Mouse (Mus musculus) erythroid progenitor cell, adult 5-6 weeks (primary cell): ENCODE data around the gene Ksr1. TPM values are rescaled to one million over a fixed set of nuclear protein-coding genes. Genes with fewer than 3 reads are reported as not detected.

Experiments used
- ATAC-seq: replicated peaks from 2 replicates; pipeline ENCODE4 v1.8.0; 2016; ENCODE audit warnings: moderate number of reproducible peaks, mild to moderate bottlenecking, moderate TSS enrichment, inconsistent platforms; ENCODE audit not compliant: poor library complexity, low FRiP score, severe bottlenecking
- total RNA-seq, 2 experiments: library from RNA; stranded (forward) in 1 of 2; stranded (reverse) in 1 of 2; fragments of 150-400 nt in 1 of 2; fragments of 186-747, 209-891 nt in 1 of 2; gene quantifications; 2 replicates each; pipeline versions ENCODE4 v1.2.3 to v1.2.4; 2015 to 2017; ENCODE audit warnings: low replicate concordance in 2 of 2

Gene Ksr1
- total RNA-seq, 2 experiments from 2014 or later, result 1.5 to 4.2 TPM

DNA sequence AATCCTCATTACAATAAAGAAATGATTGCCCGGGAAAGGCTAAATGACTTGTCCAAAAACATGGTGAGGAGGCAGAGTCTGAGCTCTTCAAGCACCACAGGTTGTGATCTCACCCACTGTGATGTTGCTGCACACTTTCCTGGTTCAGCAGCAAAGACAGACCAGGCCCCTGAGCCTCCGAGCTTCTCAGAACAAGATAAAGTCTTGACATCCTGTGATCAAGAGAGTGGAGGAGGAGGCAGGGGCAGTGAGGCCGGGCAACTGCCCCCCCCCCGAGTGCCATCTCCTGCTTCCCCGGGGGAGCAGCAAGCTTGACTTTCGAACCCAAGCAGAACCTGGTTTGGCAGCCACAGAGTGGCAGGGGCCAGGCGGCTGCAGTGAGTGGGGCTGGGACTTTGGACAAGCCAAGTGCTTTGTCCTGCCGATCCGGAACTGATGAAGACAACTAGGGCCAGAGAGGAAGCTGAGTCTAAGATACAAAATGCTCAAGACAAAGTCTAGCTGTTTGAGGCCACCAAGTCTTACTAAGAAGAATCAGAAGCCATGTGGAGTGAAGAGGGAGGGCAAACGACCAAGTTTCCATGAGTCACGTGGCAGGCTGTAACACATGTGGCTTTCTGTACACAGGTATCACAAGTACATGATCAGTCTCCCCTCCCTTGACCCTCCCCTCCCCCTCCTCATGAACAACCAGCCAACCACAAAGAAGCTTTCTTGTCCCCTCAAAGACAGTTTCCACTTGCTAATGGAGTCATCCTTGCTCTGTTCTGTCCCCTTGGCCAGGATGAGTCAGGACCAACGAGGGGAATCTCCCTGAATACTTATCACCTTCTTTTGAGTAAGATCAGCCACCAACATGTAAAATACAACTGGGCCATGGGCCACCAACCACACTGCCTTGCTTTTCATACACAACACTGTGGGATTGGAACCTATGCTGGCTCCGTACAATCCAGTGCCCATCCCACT is 16.5 kb downstream of the Ksr1 start:
- no peak for ATAC-seq

DNA sequence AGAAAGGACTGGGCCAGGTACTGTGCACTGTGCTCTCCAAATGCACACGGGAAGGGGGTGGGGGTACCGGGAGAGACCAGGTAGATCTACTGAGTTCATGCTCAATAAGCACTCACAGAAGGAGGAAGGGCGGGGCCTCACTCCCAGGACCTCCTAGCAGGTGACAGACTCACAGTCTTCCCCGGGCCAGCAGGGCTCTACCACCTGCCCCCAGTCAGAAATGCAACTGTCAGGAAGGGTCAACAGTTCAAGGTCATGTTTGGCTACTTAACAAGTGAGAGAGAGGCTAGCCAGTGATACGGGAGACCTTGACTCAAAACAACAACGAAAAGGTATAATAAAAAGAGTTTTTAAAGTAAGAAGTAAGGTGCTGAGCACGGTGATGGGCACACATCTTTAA is 18.0 kb downstream of the Ksr1 start:
- no peak for ATAC-seq

DNA sequence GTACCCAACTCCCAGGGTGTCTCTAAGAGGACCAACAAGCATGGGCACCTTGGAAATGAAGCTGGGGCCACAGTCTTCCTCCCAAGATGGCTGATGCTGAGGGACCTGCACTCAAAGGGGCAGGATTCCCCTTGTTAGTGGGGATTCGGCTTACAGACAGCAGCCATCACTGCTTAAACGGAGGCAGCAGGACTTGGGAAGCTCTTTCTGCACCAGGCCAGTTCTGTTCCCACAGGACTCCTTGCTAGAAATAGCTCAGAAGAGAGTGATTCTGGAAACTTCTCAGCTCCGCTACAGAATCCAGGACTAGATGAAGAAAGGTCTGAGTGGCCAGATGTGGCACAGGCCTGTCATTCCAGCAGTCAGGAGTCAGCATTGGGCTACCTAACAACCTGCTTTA is 19.2 kb downstream of the Ksr1 start:
- no peak for ATAC-seq

DNA sequence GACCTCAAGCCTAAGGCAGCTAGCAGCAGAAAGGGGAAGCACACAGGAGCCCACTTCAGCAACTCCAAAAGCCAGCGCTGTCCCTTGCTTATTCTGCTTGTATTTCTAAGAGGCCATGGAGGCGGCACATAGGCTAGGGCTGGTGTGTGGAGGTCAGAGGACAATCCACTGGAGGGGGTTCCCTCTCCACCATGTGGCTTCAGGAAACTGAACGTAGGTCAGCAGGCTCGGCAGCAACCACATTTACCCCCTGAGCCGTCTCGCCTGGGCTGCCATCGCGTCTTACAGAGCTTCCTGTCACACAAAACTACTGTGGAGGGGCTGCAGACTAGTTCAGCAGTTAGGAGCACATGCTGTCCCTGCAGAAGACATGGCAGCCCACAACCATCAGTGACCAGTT is 20.4 kb downstream of the Ksr1 start:
- no peak for ATAC-seq

DNA sequence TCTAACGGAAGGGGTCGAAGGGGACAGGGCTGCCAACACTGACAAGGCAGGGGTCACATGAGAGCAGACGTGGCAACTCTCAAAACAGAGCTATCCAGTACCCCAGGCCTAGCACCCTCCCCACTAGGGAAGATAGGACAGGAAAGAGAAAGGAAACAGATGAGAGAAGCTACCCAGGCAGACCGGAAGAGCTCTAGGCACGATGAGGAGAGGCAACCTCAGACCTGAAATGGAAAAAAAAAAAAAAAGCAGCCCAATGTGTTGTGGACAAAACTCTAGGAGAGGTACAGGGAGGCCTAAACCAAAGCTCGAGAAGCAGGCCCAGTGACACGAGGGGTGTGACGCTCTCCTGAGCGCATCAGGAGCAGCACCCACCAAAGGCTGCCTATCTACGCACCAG is 23.7 kb downstream of the Ksr1 start:
- ATAC-seq, result no peak

DNA sequence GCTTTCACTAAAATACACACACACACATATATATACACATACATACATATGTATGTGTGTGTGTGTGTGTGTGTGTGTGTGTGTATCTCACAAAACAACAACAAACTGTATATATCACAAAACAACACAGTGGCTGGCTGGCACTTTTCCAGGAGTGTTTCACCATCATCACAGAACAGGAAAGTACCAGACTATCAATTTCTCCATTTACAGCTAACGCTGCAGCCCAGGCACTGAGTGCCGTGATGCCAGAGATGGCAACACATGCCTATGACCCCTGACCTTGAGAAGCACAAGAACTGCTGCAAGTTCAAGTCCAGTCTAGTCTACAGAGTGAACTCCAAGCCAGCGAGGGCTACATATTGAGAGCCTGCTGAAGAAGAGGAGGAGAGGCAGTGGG is 26.1 kb downstream of the Ksr1 start:
- ATAC-seq, result no peak

DNA sequence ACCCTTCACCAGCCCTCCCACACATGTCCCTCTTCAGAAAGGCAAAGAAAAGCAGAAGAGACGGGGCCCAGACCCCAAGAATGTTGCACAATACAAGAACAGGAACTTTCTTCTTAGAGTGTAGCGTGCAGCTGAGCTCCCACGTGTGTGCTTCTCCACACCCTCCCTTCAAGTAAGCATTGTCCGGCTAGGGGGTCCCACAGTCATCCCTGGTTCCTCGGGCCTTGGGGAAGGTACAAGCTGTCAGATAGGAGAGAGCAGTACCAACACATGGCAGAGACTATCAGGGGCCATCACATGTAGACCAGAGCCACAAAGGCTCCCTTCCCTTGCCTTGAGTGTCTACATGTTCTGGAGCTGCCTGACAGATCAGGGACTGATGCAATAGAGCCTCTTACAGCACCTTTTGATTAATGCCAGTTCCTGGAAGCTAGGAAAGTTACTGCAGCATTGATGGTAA is 27.3 kb downstream of the Ksr1 start:
- no peak for ATAC-seq

DNA sequence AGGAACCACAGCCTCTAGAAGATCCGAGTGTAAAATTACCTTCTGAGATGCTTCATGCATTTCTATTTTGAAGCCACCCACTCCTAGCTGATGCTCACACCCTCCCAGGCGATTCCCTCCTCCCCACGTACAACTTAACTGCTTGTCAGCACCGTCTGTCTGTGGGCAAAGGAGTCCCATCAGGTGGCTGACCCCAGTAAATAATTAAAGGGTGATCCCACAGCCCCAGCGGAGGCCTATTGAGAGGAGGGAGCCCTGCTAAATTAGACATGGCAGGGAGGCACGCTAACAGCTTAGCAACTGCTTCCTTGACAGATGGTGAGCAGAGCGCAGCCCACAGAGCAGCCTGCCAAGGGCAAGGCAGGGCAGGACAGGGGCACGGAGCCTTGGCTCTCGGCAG is 29.5 kb downstream of the Ksr1 start:
- ATAC-seq, result no peak

DNA sequence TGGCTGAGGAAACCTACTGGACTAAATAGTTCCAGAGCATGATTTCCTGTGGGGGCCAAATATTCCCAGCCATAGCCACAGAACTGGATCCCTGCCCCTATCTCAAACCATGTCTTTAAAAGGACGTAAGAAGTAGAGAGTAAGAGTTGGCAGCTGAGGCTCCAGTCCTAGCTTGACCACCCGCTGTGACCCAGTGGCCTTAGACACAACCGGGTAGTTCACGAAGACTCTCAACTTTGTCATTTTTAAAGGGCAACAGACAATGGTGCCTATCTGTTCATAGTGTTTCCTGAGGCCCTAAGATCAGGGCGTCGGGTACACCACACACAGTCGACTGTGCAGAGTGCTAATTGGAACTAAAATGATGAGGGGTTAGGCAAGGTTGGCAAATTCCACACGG is 30.5 kb downstream of the Ksr1 start:
- no peak for ATAC-seq

DNA sequence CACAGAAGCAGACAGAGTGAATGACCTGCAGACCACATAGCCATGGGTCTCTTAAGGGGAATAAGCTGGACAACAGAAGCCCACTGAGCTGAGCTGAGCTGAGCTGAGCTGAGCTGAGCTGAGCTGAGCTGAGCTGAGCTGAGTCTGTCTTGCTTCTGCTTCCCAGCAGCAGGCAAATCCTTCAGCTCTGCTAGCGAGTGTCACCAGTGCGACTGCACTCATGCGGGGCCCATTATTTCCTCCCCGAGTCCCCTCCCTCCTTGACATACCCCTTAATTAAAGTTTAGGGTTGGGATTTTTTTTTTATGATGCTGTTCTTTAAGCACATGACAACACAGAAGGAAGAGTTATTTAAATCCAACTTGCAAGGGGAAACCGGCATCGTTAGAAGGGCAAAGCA is 32.1 kb downstream of the Ksr1 start:
- no peak for ATAC-seq

DNA sequence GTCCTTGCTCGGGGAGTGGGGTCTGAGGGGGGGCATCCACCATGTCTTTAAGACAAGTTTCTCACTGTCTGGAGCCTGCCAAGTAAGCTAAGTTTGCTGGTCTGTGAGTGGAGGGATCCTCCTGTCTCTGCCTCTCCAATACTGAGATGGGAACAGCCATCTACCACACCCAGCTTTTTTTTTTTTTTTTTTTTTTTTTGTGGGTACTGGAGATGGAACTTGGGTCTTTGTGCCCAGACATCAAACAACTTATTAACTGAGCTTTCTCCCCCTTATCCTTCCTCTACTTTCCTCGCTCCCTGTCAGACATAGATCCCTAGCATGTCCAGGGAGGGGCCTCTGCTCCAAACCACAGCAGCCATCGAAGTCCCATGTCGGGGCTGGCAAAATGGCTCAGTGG is 32.8 kb downstream of the Ksr1 start:
- ATAC-seq, result no peak

DNA sequence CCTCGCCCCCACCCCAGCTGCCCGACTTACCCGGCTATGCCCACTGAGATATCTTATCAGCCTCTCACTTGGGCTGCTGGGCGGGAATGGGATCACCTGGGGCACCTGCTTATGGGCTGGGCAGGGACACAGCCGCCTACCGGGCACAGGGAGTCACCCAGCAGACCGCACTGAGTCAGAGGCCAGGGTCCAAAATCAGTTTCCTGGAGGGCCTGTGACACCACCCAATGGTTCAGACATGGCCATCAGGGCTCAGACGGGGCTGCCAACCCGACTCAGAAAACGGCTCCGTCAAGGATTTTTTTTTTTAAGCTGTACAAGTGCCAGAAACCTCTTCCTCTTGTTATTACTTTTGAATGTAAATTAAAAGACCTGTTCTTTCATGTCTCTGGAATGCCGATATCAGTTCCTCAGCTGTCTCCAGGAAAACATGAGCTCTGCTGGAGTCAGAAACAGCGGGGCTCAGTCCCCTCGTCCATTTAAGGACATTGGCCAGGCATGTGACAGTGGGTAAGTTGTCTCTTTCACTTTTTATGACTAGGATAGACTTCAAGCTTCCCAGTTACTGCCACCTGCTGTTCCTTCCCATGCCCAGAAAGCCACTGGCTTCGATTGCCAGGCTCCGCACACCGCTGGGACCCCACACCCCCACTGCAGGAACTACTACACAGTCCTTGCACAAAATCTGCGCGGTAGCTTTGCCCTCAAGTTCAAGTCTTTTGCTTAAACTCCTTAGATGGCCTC is 33.5 kb downstream of the Ksr1 start:
- no peak for ATAC-seq

DNA sequence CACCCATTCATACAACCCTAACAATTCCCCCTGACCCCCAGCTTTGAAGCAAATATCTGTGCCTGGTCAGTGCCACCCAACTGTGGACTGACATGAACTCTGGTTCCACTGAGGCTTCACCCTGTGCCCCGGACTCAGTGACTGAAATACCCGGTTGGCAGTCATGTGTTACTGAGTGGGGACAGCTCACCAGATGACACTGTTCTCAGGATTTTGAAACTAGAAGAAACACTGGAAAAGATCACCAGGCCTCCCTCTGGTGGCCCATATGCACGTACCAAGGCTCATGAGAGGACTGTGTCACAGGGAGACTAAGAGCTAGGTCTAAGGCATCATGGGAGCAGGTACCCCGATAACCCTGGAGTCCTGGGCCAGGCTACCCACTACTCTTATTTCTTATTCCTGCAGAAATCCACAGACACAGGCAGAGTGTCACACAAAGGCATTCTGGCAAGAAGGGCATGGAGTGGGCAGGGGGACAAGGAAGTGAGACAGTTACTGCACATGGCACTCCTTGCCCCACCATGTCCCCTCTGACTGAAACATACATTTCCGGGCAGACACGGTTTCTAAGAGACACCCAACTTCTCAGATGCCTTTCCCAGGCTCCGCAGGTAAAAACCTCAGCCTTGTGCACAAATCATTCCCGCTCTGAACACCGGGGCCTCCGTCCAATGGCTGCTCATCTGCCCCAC is 34.2 kb downstream of the Ksr1 start:
- ATAC-seq, result no peak

DNA sequence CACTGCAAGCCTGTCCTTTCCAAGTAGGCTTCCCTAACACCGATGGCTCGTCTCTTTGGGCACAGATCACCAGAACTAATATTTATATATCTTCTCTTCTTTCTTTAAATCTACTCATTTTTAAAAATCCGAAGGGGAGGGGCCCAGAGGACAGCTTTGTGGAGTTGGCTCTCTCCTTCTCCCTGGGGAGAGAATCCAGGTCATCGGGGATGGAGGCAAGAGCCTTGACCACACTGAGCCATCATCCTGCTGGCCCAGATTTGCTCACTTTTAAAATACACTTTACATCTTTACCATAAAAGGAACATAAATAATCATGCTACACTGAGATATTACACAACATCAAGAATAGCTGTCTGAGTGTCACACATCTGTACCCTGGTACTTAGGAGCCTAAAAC is 35.8 kb downstream of the Ksr1 start:
- no peak for ATAC-seq

DNA sequence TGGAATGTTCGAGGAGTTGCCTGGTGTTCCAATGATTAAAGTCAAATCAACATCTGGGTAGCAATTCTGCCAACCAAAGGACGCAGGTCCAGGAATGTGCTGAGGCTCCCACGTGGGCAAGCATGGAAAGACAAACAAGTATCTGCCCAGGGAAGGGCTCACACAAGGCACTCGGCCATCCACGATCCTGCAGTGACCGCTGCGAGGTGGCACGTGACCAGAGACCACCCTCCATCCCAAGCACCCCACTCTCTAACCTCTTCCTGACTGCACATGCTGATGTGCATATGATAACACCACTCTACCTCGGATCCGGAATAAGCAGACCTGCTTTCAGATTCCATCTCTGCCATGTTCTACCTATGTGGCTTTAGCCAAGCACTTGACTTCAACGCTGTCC is 38.3 kb downstream of the Ksr1 start:
- ATAC-seq, result 0 out of 2 replicates have a peak, but pooled peaks have one; percentile 30

DNA sequence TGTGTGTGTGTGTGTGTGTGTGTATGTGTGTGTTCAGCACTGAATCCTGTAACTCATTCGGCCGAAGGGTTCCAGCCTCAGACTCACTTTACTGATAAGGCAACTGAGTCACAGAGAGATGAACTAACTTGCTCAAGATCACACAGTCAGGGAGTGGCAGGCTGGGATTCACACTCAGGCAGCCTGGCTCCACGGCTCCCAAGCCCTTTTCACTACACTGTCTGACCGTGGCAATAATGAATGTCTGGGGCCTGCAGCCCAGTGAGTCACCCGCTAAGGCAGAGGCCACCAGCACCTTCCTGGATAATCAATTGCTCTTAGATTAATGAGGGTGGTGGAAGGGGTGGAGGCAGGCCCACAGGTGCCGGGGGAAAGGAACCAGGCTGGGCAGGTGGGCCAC is 41.2 kb downstream of the Ksr1 start:
- no peak for ATAC-seq

DNA sequence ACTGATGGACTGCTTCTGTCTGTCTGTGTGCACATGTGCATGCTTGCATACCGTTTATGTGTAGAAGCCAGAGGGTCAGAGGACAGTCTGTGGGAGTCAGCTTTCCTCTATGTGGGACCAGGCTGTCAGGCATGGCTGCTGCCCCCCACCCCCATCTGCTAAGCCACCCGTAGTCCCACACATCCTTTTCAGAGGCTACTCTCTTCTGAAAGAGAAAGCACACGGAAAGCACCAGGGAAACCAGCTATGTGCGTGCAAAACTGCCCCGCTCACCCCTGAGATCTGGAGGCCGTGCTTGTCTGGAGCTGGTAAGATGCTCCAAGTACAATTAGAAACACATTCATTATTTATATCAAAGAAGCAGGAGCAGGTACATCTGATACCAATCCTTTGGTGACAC is 41.7 kb downstream of the Ksr1 start:
- ATAC-seq, result no peak

DNA sequence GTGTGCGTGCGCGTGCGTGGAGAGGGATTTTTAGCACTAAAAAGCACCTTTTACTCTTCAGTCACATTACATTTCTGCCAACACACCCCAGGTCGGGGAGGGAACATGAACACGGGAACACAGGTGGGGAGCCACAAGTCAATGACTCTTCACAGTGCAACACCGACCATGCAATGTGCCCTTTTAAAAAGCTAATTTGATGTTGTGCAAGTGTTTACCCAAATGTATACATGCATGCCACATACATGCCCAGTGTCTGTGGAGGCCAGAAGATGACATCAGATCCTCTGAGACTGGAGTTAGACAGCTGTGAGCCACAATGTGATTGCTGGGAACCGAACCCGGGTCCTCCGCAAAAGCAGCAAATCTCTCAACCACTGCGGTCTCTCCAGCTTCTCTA is 42.1 kb downstream of the Ksr1 start:
- no peak for ATAC-seq

DNA sequence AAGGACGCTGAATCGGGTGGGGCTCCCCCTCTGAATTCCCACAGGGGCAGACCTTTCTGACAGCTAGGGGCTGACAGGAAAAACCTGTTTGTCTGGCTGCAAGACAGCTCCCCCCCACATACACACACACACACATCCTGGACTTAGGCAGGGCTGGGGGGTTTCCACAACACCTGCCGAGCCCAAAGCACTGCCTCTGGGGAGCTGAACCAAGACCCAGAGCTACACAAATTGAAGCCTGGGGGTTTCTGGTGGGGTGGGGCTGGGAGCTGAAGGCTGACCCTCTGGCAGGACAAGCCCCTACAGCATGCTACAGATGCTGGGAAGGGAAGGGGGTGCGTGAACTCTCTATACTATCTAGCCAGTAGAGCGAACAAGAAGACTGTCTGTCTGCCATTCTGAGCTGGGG is 42.7 kb downstream of the Ksr1 start:
- no peak for ATAC-seq

DNA sequence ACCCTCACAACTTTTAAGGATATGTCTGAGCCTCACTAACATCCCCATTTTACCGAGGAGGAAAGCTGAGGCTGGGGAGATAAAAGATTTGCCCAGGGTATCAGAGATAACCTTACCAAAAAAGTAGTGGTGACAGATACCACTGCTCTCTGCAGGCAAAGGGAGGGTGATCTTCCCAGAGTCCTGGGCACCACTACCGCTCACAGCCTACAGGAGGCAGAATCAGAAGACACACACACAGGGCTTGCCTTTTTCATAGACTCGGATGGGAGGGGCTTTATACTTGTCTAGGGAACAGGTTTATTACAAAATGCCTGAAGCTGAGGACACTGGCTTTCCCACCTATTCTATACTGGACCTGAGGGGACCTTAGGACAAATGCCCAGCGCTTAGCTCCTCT is 43.9 kb downstream of the Ksr1 start:
- no peak for ATAC-seq

DNA sequence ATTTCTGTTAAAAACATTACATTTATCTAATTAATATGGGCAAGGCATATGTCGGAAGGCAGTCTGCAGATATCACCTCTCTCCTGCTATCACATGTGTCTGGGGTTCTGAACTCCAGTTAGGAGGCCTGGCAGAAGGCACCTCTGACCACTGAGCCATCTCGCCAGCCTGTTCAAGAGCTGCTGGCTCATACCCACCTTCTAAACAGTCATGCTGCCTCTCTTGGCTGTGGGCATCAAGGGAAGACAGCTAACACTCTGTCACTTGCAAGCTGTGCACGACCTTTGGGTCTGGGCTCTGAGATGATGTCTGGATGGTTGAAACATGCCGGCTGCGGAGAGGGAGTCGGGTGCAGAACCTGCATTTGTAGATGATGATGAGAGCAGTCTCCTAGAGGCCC is 44.6 kb downstream of the Ksr1 start:
- ATAC-seq, result no peak
